Mouse (Mus musculus) MEL (cell line): ENCODE results near the gene Lypd4. TPM values are rescaled to one million over a fixed set of nuclear protein-coding genes. Genes with fewer than 3 reads are reported as not detected.
A peak's percentile ranks its signal among the peaks of the same experiment; 100 is the strongest.

Source experiments
- DNase-seq: peaks from one replicate; pipeline ENCODE4 v3.0.0; 2011; ENCODE audit warnings: low read depth, low spot score
- H3K27ac ChIP-seq: 2 replicates; pipeline ENCODE4 v1.5.1; 2012; ENCODE audit warnings: low read depth, mild to moderate bottlenecking, control low read depth, low read length, moderate library complexity; ENCODE audit not compliant: control insufficient read depth
- H3K27me3 ChIP-seq, 2 experiments: fragments of 150-350 bp in 1 of 2; sonication (generic) in 1 of 2; 2 replicates each; pipeline ENCODE4 v1.6.1; 2012; ENCODE audit warnings: low read length in 2 of 2, mild to moderate bottlenecking in 2 of 2, improper control_type of control experiment in 1 of 2, moderate library complexity in 1 of 2; ENCODE audit not compliant: insufficient read depth in 2 of 2, control insufficient read depth in 1 of 2
- H3K36me3 ChIP-seq, 2 experiments: 2 replicates each; pipeline ENCODE4 v1.6.1; 2012 to 2014; ENCODE audit warnings: low read length in 2 of 2, improper control_type of control experiment in 1 of 2, inconsistent platforms in 1 of 2, mild to moderate bottlenecking in 1 of 2; ENCODE audit not compliant: insufficient read depth in 2 of 2, control insufficient read depth in 1 of 2
- H3K4me1 ChIP-seq, 2 experiments: fragments of 150-350 bp in 1 of 2; sonication (generic) in 1 of 2; 2 replicates each; pipeline ENCODE4 v1.6.1; 2012; ENCODE audit warnings: low read length in 2 of 2, improper control_type of control experiment in 1 of 2, mild to moderate bottlenecking in 1 of 2; ENCODE audit not compliant: insufficient read depth in 2 of 2, control insufficient read depth in 1 of 2
- H3K4me3 ChIP-seq, 2 experiments: fragments of 150-350 bp in 1 of 2; sonication (generic) in 1 of 2; 2 replicates each; pipeline ENCODE4 v1.5.1; 2012; ENCODE audit warnings: low read depth in 2 of 2, low read length in 2 of 2, mild to moderate bottlenecking in 2 of 2, moderate library complexity in 2 of 2, control low read depth in 1 of 2, improper control_type of control experiment in 1 of 2; ENCODE audit not compliant: control insufficient read depth in 1 of 2, insufficient read depth in 1 of 2
- H3K79me2 ChIP-seq: 2 replicates; pipeline ENCODE4 v1.6.1; 2012; ENCODE audit warnings: mild to moderate bottlenecking, low read length, moderate library complexity; ENCODE audit not compliant: control insufficient read depth, poor library complexity, insufficient read depth
- H3K9ac ChIP-seq: 2 replicates; pipeline ENCODE4 v1.6.1; 2012; ENCODE audit warnings: low read depth, mild to moderate bottlenecking, control low read depth, low read length, moderate library complexity; ENCODE audit not compliant: control insufficient read depth, poor library complexity, severe bottlenecking
- H3K9me3 ChIP-seq: fragments of 150-350 bp; sonication (generic); replicated peaks from 2 replicates; pipeline ENCODE4 v1.6.1; 2012; ENCODE audit warnings: mild to moderate bottlenecking, low read length, improper control_type of control experiment, moderate library complexity; ENCODE audit not compliant: insufficient read depth
- BHLHE40 ChIP-seq: IDR thresholded peaks from 2 replicates; pipeline ENCODE4 v1.6.1; 2012; ENCODE audit warnings: low read depth, mild to moderate bottlenecking, inconsistent platforms, low read length, improper control_type of control experiment, borderline replicate concordance
- CTCF ChIP-seq, 3 experiments: IDR thresholded peaks in 2 of 3; conservative IDR thresholded peaks in 1 of 3; 2 replicates each; pipeline ENCODE4 v1.5.1; 2011 to 2012; ENCODE audit warnings: low read length in 3 of 3, low read depth in 2 of 3, mild to moderate bottlenecking in 2 of 3, improper control_type of control experiment in 1 of 3, inconsistent platforms in 1 of 3, mixed read lengths in 1 of 3, moderate library complexity in 1 of 3; ENCODE audit not compliant: control insufficient read depth in 1 of 3, insufficient read depth in 1 of 3, poor library complexity in 1 of 3, severe bottlenecking in 1 of 3
- ELF1 ChIP-seq: IDR thresholded peaks from 2 replicates; pipeline ENCODE4 v1.6.1; 2014; ENCODE audit warnings: low read depth, mild to moderate bottlenecking, inconsistent platforms, low read length, improper control_type of control experiment, moderate library complexity
- EP300 ChIP-seq, 2 experiments: IDR thresholded peaks; 2 replicates each; pipeline ENCODE4 v1.6.1; 2011; ENCODE audit warnings: improper control_type of control experiment in 2 of 2, low read length in 2 of 2, low read depth in 1 of 2, mild to moderate bottlenecking in 1 of 2
- ETS1 ChIP-seq: IDR thresholded peaks from 2 replicates; pipeline ENCODE4 v1.6.1; 2012; ENCODE audit warnings: low read depth, mild to moderate bottlenecking, inconsistent platforms, low read length, improper control_type of control experiment, moderate library complexity
- GABPA ChIP-seq: IDR thresholded peaks from 2 replicates; pipeline ENCODE4 v1.6.1; 2012; ENCODE audit warnings: low read depth, mild to moderate bottlenecking, inconsistent platforms, low read length, improper control_type of control experiment, moderate library complexity
- GATA1 ChIP-seq: IDR thresholded peaks from 2 replicates; pipeline ENCODE4 v1.6.1; 2011; ENCODE audit warnings: low read depth, low read length, improper control_type of control experiment
- JUND ChIP-seq: IDR thresholded peaks from 2 replicates; pipeline ENCODE4 v1.6.1; 2011; ENCODE audit warnings: low read depth, mild to moderate bottlenecking, improper control_type of control experiment, low read length
- MAX ChIP-seq: IDR thresholded peaks from 2 replicates; pipeline ENCODE4 v1.6.1; 2011; ENCODE audit warnings: low read length, improper control_type of control experiment
- MAZ ChIP-seq: IDR thresholded peaks from 2 replicates; pipeline ENCODE4 v1.6.1; 2012; ENCODE audit warnings: low read depth, mild to moderate bottlenecking, inconsistent platforms, low read length, improper control_type of control experiment
- MEF2A ChIP-seq: IDR thresholded peaks from 2 replicates; pipeline ENCODE4 v1.6.1; 2014; ENCODE audit warnings: low read depth, mild to moderate bottlenecking, inconsistent platforms, low read length, improper control_type of control experiment; ENCODE audit not compliant: poor library complexity, insufficient replicate concordance, severe bottlenecking; ENCODE audit errors: extremely low read depth
- MXI1 ChIP-seq: IDR thresholded peaks from 2 replicates; pipeline ENCODE4 v1.6.1; 2011; ENCODE audit warnings: mild to moderate bottlenecking, low read depth, low read length, improper control_type of control experiment
- MYB ChIP-seq: IDR thresholded peaks from 2 replicates; pipeline ENCODE4 v1.6.1; 2011; ENCODE audit warnings: mild to moderate bottlenecking, low read depth, low read length, improper control_type of control experiment
- MYC ChIP-seq: IDR thresholded peaks from 2 replicates; pipeline ENCODE4 v1.6.1; 2011; ENCODE audit warnings: low read depth, mild to moderate bottlenecking, low read length, improper control_type of control experiment, moderate library complexity
- NELFE ChIP-seq: IDR thresholded peaks from 2 replicates; pipeline ENCODE4 v1.6.1; 2011; ENCODE audit warnings: low read depth, low read length, improper control_type of control experiment
- NRF1 ChIP-seq: IDR thresholded peaks from 2 replicates; pipeline ENCODE4 v1.6.1; 2014; ENCODE audit warnings: low read depth, mild to moderate bottlenecking, inconsistent platforms, low read length, improper control_type of control experiment, moderate library complexity; ENCODE audit not compliant: poor library complexity, insufficient read depth, severe bottlenecking
- POLR2A ChIP-seq, 2 experiments: IDR thresholded peaks; 2 replicates each; pipeline ENCODE4 v1.6.1; 2011 to 2012; ENCODE audit warnings: low read length in 2 of 2, mild to moderate bottlenecking in 2 of 2, control low read depth in 1 of 2, improper control_type of control experiment in 1 of 2, low read depth in 1 of 2, moderate library complexity in 1 of 2; ENCODE audit not compliant: control insufficient read depth in 1 of 2, insufficient read depth in 1 of 2, poor library complexity in 1 of 2
- POLR2AphosphoS2 ChIP-seq: IDR thresholded peaks from 2 replicates; pipeline ENCODE4 v1.6.1; 2011; ENCODE audit warnings: low read length, improper control_type of control experiment
- RAD21 ChIP-seq: IDR thresholded peaks from 2 replicates; pipeline ENCODE4 v1.6.1; 2011; ENCODE audit warnings: mild to moderate bottlenecking, low read depth, low read length, improper control_type of control experiment
- SIN3A ChIP-seq: IDR thresholded peaks from 2 replicates; pipeline ENCODE4 v1.6.1; 2012; ENCODE audit warnings: low read length, improper control_type of control experiment, inconsistent platforms
- SMC3 ChIP-seq: IDR thresholded peaks from 2 replicates; pipeline ENCODE4 v1.6.1; 2011; ENCODE audit warnings: low read depth, low read length, improper control_type of control experiment
- TAL1 ChIP-seq: IDR thresholded peaks from 2 replicates; pipeline ENCODE4 v1.6.1; 2012; ENCODE audit warnings: mild to moderate bottlenecking, inconsistent platforms, low read length, moderate library complexity, mixed read lengths
- TCF12 ChIP-seq: IDR thresholded peaks from 2 replicates; pipeline ENCODE4 v1.6.1; 2014; ENCODE audit warnings: low read depth, mild to moderate bottlenecking, inconsistent platforms, low read length, improper control_type of control experiment, moderate library complexity
- USF1 ChIP-seq: IDR thresholded peaks from 2 replicates; pipeline ENCODE4 v1.6.1; 2014; ENCODE audit warnings: low read depth, mild to moderate bottlenecking, inconsistent platforms, low read length, improper control_type of control experiment, moderate library complexity
- USF2 ChIP-seq, 2 experiments: IDR thresholded peaks; 2 replicates each; pipeline ENCODE4 v1.6.1; 2011 to 2012; ENCODE audit warnings: improper control_type of control experiment in 2 of 2, low read length in 2 of 2, borderline replicate concordance in 1 of 2, inconsistent platforms in 1 of 2, low read depth in 1 of 2, mild to moderate bottlenecking in 1 of 2; ENCODE audit not compliant: insufficient read depth in 1 of 2
- ZKSCAN1 ChIP-seq: IDR thresholded peaks from 2 replicates; pipeline ENCODE4 v1.6.1; 2012; ENCODE audit warnings: low read depth, mild to moderate bottlenecking, inconsistent platforms, low read length, improper control_type of control experiment, moderate library complexity
- polyA plus RNA-seq, 2 experiments: library from polyadenylated mRNA; stranded (reverse) in 1 of 2; unstranded in 1 of 2; fragments of >175 nt in 1 of 2; fragments of >200 nt in 1 of 2; gene quantifications; 2 replicates each; pipeline versions ENCODE4 v1.2.1 to v1.2.4; 2012; ENCODE audit warnings: low replicate concordance in 2 of 2, low read depth in 1 of 2; ENCODE audit not compliant: insufficient read length in 2 of 2, insufficient read depth in 1 of 2, missing spikeins in 1 of 2
- total RNA-seq: library from RNA; depleted of rRNA; stranded (reverse); fragments of 300-350 nt; gene quantifications from 2 replicates; pipeline ENCODE4 v1.2.3, GENCODE M21; 2012

The Lypd4 gene
- total and polyA plus RNA-seq, 3 experiments, result not detected

- Histone ChIP-seq H3K9me3 (no peaks in the 10 kb centered on the region), H3K79me2 (no peaks in the 10 kb centered on the region), H3K36me3 (no peaks in the 10 kb centered on the region), H3K27me3 (peaks cover 0 to 7% of the 10 kb centered on the region in 2 experiments), H3K4me3 (no peak overlapping the region), H3K9ac (no peak overlapping the region), H3K4me1 (no peaks in the 10 kb centered on the region), H3K27ac (no peak overlapping the region)
- TF ChIP-seq MYB (no peak), SMC3 (no peak), GATA1 (no peak), SIN3A (no peak), RAD21 (no peak), TAL1 (no peak), TCF12 (no peak), NELFE (no peak), BHLHE40 (no peak), USF1 (no peak), ELF1 (no peak), JUND (no peak), MEF2A (no peak), EP300 (IDR thresholded peaks at IDR 0.05; ENCODE audit: low read depth in 1 of 2, low read length in 2 of 2) (no peak)
- DNase-seq, result peak; percentile 19
Observed at GRCm38 (mm10) chr7:24864156-24864555, 5.6 kb downstream of the Lypd4 start.

- H3K27me3 ChIP-seq, result peaks cover 0 to 5% of the 10 kb centered on the region in 2 experiments
- DNase-seq, result peak; percentile 44
- no peaks in the 10 kb centered on the region for H3K4me1 ChIP-seq
- TF ChIP-seq ELF1 (no peak), CTCF (IDR thresholded peaks at IDR 0.05 in 2 of 3, conservative IDR thresholded peaks at IDR 0.05 in 1 of 3; ENCODE audit: control insufficient read depth in 1 of 3, insufficient read depth in 1 of 3, low read depth in 2 of 3, low read length in 3 of 3, poor library complexity in 1 of 3, severe bottlenecking in 1 of 3) (no peak), POLR2A (IDR thresholded peaks at IDR 0.05; ENCODE audit: control insufficient read depth in 1 of 2, insufficient read depth in 1 of 2, low read depth in 1 of 2, low read length in 2 of 2, poor library complexity in 1 of 2) (no peak), MXI1 (no peak), TAL1 (no peak), JUND (no peak), GABPA (no peak), ZKSCAN1 (no peak), NELFE (no peak), MYC (no peak), MYB (no peak), NRF1 (no peak), MEF2A (no peak), POLR2AphosphoS2 (no peak), ETS1 (no peak), MAX (no peak), MAZ (no peak), SIN3A (no peak), USF2 (IDR thresholded peaks at IDR 0.05; ENCODE audit: borderline replicate concordance in 1 of 2, insufficient read depth in 1 of 2, low read depth in 1 of 2, low read length in 2 of 2) (no peak)
- no peak overlapping the region for H3K4me3 ChIP-seq
- no peaks in the 10 kb centered on the region for H3K9me3 ChIP-seq
- H3K36me3 ChIP-seq, result no peaks in the 10 kb centered on the region
- no peak overlapping the region for H3K9ac ChIP-seq
- H3K27ac ChIP-seq, result no peak overlapping the region
- no peaks in the 10 kb centered on the region for H3K79me2 ChIP-seq
Observed at GRCm38 (mm10) chr7:24862853-24863252, 6.9 kb downstream of the Lypd4 start.
